Mouse (Mus musculus) olfactory bulb, adult 2 months (tissue): ENCODE data around the gene Zfp385a.

Source experiments
- CTCF ChIP-seq: fragments of 200-500 bp; IDR thresholded peaks from 2 replicates; pipeline ENCODE4 v1.5.1; 2012; ENCODE audit warnings: low read depth, mild to moderate bottlenecking, low read length, moderate library complexity; ENCODE audit not compliant: insufficient read depth
- POLR2A ChIP-seq: fragments of 200-500 bp; IDR thresholded peaks from 2 replicates; pipeline ENCODE4 v1.6.1; 2012; ENCODE audit warnings: mild to moderate bottlenecking, low read depth, low read length, moderate library complexity; ENCODE audit not compliant: insufficient read depth

GRCm38 (mm10) chr15:103301547-103302340 lies 38.1 kb downstream of the Zfp385a start:
- no peak for TF ChIP-seq CTCF
- no peak for TF ChIP-seq POLR2A
